Mouse (Mus musculus) fibroblast of lung, adult 2 months (primary cell): ENCODE measurements around the gene Zcchc14.

Source experiments
- DNase-seq: peaks from one replicate; pipeline ENCODE4 v3.0.0-alpha.2; 2011; ENCODE audit warnings: low read depth

Zcchc14 gene

DNA sequence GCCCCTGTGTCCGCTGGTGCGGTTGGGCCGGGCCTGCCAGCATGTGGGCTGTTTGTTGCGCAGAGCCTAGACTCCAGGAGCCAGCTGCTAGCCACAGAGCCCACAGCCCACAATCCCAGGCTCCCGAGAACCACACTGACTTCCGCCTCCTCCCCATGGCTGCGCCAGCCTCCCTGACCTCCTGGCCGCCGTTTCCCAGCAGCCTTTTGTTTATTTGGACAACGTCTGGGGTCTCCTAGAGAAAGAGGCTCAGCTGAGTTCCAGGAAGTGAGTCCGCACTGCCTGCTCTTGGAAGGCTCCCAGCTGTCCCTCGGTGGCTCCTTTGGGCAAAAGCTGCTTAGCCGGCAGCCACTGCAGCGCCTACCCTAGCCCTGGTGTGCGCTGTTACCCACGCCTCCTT, 12.6 kb upstream of the Zcchc14 start:
- peak; percentile 97 for DNase-seq

DNA sequence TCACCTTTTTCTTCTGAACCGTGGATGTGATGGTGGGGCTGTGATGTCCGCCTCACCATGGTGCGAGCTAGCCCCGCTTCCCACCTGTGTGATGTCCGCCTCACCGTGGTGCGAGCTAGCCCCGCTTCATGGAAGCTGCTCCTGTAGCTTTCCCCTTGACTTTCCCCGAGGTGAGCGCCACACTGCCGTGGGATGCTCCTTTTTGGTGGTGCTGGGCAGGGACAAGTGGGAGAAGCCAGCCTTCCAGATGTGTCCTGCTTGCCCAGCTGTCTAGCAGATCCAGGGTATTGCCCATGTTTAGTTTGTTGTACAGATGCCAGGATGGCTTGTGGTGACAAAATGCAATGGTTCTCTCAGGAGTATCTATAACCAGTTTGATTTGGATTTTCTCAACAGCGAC, 10.4 kb upstream of the Zcchc14 start:
- no peak for DNase-seq

DNA sequence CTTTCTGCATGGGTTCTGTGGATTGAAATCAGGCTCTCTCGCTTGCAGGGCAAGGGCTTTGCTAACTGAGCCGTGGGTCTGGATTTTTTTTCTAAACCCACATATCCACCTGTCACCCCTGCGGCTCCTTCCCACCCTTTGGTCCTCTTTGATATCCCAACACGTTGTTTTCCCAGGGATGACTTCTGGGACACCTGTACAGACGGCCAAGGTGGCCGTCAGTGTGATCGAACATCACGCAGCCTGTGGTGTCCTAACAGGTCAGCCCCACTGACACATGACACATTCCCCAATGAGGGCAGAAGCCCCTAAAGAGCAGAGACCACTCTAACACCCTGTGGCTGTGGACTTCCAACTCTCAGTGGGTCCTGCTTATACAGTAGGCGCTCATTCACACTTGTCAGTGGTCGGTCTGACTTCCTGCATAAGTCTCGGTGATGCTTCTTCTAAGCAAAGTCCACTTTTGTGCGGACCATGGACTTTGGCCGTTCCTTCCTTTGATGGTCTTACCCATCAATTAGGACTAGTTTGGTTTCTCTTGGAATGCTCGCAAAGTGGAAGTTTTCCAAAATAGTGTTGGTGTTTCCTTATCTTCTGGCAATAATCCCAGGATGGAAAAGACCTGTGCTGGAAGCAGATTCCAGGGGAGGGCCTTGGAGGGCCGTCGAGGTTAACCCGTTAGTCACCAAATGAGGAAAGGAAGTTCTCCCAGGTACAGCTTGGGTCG, 9.1 kb upstream of the Zcchc14 start:
- no peak for DNase-seq

DNA sequence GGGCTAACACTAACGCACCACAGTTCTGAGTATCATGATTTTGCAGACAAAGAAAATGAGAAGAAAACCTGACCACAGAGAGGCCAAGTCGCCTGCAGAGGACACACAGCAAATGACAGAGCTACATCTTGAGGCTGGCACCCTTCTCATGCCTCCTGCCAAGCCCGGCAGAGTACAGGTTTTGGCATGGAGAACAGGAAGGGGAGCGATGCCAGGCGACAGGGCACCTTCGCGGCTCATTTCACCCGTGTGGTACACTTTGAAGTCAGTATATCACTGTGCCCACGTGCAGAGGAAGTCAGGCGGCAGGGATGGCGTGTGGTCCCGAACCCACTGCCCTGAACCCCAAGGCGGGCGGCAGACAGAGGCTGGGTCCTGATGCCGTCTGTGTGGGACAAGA, 7.9 kb upstream of the Zcchc14 start:
- no peak for DNase-seq

DNA sequence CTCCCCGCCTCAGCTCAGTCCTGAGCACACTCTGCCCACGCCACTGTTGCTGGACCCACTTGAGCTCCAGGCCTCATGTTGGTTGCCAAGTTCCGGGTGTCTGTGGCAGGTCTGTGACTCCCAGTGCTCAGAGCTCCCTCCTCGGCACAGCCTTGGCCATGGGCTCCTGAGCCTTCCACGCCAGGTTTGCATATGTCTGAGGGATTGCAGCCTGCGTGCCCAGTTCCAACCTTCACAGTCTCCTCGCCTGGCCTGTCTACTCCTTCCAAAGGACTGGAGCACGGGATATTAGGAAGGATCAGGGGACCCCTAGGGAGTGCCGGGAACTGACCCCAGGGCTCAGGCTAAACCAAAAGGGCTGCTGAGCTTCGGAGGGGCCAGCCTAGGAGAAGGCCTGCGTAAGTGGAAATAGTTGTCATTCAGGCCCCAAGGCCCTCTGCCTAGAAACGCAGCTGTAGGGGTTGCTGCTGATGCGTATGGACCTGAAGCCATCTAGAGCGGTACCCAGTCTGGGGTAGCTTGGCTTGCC, 2.3 kb upstream of the Zcchc14 start:
- no peak for DNase-seq

DNA sequence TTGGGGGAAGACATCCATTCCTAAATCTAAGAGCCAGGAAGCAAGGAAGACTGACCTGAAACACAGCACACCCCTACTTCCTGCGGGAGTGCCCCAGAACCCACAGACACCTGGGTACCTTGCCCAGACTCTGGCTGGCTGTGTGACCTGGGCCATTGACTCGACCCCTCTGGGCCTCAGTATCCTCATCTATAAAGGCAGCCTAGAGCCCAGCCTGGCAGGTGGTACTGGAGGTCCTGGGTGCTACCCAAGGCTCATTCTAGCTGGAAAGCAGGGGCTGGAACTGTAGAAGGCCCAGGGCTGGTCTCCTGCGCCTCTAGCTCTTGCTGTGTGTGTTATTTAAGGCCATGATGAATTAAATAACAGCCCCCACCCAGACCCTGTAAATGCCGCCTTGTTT, 1.4 kb upstream of the Zcchc14 start:
- no peak for DNase-seq

DNA sequence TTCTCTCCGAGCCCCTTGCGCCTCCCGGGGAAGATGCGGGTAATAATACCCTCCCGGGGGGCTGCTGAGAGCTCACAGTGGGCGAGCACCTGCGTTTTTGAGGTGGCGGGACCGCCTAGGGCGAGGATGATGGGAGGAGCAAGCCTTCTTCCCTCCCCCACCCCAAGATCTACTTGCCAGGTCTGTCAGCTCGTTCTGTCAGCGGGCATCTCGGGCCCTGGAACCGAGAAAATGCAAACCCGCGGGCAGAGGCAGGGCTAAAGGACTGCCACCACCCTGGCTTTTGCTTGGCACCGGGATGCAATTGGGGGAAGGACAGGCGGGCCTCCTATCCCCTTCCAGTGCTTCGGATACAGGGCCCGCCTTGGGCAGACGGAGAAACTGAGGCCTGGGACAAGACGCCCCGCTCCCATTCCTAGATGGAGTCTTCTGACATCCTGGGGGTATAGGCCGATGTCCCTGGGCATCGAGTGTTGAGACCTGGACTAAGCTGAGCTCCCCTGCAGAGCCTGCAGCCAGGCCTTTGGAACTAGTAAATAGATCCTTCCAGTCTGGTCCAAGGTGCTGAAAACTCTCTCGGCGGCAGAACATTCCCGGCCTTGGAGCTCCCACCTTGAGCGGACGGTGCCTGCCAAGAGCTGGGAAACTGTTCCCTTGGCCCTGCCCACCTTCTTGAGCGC, 779 bp upstream of the Zcchc14 start:
- no peak for DNase-seq

DNA sequence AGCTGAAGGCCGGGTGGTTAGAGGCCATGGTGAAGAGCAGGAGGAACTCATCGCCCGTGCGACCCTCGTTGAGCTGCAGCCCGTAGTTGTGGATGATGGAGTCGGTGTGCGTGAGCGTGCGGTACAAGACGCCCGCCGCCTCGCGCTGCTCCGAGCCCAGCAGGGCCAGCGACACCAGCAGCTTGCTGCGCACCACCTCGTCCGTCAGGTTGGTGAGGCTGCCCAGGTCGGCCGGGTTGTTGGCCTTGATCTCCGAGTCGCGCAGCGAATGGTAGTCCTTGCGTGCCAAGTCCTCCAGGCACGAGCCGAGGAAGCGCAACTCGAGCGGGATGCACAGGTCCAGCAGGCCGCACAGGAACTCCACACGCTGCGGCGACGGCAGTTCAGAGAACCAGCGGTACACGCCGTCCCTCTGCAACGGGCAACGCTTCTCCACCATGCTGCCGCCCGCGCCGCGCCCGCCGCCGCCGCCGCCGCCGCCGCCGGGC, 783 bp downstream of the Zcchc14 start:
- DNase-seq, result no peak

DNA sequence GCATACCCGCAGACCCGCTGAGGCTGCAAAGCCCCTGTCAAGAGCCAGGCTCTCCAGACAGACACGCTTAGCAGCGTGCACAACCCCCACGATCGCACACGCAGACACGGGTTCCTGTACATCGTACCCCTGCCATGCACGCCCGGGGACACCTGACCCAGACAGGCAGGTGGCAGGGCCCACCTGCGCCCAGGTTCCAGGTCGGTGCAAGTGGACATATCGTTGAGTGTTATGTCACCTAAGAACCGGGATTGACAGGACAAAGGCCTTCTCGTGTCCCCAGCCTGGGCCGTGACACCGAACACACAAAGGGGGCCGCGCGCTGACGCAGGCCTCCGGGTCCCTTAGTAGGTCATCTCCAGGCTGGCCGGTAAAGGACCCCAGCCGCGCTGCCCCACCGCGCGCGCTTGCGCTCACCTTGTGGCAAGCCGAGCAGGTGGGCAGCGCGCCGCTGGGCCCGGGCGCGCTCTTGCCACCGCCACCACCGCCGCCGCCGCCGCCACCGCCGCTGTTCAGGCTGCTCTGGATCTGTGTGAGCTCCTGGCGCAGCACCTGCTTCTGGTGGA, 1.3 kb downstream of the Zcchc14 start:
- DNase-seq, result no peak

DNA sequence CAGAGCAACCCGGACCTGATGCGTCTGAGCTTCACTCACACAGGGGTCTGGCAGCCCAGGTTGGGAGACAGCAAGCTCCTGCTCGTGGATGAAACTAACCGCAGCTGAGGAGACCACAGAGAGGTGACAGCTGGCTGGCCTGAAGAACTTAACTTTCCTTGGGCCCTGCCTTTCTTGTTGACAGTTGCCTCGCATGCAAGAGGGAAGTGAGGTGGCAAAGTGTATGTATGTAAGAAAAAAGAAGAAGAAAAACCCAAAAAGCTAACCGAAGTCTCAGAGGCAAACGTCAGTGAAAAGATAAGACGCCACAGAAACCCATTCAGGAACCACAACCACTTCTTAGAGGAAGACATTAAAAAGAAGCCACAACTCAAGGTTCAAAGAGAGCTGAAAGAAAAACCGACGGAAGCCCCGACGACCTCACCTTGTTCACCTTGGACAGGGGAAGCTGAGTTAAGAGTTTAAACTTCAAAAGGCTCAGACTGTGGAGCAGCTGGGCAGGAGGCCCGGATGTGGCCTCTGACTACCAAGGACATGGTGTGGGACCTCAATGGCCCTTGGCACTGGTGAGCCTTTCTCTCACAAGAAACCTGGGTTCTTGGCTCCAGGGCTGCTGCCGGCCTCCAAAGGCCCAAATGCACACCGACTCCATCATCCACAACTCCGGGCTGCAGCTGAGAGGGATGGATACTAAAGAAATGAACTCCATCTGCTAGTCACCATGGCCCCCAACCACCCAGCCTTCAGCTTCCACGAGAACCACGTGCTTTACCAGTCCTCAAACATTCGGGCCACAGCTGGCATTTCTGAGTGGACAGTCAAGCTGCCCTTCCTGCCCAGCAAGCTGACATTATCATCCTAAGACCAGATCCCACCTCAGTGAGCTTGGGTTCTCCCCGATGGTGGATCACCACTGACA, 2.1 kb downstream of the Zcchc14 start:
- no peak for DNase-seq

DNA sequence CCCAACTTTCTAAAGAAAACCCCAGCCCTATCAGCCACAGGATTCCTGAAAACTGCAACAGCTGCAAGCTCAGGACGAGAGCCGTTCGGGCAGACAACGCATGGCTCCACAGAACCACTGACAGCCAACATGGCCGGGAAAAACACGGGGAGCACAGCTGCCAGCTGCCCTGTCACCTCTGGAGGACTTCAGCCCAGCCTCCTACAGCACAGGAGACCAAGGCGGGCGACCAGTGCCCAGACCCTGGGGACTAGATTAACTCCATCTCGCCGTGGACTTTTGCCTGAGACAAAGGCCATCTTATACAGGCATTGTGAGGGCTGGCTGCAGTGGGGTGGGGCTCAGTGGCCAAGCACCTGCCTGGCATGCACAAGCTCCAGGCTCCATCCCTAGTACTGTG, 2.8 kb downstream of the Zcchc14 start:
- no peak for DNase-seq

DNA sequence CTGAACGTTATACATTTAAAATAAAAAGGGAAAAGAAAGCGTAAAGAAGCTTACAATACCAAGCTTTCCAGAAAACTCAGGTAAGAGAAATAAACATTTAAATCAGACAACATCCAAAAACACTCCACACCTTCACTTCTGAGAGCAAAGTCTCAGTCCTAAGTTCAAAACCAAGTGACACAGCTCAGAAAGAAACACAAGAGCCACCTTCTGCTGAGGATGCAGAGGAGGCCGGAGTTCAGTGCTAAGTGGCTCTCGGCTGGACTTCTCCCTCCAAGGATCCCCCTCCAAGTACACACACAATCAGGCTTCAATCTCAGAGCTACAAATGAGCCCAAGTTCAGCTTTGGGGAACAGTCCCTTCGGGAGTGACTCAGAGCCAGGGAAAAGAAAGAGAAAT, 3.3 kb downstream of the Zcchc14 start:
- no peak for DNase-seq

DNA sequence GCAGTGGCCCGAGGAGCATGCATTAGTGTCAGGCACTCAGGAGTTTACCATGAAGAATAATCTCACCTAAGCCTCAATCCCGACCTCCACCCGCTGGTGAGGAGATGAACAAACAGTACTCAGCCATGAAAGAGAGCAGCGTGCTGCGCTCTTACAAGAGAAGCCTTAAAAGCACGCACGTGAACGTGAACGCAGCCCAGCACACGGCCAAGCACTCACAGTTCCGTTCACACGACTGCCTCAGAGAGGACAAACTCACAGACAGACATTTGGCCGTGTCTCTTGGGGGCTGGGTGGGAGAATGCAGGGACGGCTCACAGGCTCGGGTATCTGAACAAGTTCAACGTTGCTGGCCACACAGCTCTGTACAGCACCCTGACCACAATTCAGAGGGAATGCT, 4.2 kb downstream of the Zcchc14 start:
- DNase-seq, result no peak

DNA sequence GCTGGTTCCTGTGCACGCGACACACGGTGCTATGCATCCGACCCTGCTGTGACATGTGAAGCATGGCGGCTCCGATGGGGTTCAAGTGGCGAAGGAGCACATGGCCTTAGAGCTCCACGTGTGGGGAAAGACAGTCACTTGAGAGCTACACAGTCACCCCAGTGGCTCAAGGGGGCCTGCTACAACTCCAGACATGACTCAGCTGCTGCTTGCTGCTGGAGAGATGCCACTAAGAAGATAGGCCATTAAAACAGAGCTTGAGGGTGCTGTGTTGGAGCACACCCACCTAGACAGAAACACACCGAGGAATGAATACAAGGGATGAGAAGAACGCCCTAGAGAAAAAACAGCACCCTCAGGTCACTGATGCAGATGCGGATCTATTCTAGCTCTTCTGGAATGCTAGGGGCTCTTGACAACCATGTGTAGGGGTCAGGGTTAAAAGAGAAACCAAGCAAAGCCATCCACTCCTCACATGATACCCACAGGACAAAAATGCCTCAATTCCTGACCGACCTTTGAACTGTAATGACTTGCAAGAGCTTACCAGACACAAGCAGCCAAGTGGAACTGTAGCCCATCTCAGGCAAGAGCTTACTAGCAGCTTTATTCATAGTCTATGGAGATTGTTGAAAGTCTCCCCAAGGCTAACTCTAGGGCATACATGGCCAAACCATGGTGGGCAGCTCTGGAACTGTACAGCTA, 5.0 kb downstream of the Zcchc14 start:
- no peak for DNase-seq

DNA sequence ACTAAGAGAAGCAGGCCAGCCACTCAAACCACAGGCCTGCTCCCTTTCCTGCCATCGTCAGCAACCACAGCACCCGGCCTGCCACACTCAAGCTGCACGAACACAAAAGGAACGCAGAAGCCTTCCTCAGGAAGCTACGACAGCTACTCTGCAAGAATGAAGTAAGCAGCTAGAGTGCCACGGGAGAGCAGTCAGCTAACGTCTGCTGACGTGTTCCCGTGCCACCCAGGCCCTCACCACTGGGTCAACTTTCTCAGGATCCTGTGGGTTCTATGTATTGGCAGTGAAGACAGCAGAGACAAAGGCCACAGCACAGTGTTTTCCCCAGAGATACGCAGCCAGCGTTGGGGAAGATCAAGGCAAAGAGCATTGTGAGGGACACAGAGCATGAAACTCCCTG, 9.3 kb downstream of the Zcchc14 start:
- no peak for DNase-seq

DNA sequence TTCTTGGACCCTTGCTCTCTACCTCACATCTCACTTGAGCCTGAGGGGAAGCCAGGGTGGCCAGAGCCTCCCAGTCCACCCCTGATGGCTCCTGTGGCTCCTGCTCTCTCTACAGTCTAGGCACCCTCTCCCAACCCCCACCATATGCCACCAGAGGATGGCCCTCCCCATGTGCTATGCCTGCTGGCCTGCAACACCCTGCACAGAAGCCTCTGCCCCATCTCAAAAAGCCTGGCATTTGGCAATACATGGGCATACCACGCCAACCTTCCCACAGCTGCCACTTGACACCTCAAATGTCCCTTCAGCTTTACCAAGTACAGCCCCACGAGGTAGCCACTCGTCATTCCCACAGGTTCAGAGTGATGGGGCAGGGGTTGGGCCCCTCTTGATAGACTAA, 9.9 kb downstream of the Zcchc14 start:
- DNase-seq, result no peak

DNA sequence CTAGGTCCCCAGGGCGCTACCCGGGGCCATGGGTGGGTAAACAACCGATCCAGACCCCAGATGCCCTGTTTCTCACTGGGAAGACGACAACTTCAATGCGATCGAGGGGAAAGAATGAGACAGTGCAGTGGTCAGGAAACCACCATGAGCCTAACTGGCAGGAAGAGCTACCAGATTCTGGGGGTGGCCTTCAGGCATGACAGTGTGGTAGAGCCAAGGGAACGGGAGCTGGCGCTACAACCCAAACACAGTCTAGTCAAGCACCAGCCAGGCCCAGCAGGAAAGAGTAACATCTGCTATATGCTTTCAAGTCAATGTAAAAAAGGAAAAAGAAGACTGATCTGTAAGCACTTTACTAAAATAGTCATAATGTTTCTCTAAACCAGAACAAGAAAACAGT, 16.5 kb downstream of the Zcchc14 start:
- no peak for DNase-seq

DNA sequence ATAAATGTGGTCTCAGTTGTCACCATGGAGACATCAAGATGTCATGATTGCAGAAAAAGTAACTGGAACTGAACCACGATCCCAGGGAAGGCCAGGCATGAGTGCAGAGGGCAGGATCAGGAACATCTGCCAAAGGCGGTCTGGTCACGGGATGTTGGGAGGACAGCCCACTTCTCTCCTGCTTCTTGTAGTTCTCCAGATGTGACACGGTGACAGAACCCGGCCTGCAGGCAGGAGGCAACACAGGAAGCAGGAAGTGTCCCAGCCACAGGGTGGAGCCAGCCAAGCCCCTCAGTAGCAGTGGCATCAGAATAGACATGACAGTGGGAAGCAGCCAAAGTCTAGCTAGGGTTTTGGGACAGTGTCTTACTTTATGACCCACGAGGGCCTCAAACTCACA, 17.2 kb downstream of the Zcchc14 start:
- DNase-seq, result no peak

DNA sequence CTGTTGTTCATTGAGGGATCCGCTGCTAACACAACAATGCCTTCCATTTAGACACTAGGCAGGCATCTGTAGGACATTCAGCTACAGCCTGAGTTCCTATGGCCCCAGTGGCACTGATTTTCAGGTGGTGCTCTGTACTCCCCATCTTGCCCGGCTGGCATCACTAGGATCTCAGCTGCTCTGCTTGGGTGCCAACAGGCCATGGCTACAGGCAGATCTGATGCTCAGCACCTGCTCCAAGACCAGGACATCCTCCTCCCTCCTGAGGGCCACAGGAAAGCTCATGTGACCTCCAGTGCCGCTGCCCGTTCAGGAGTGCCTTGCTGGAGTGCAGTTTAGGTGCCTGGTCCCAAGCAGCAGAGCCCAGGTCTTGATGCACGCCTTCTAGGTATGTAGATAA, 20.3 kb downstream of the Zcchc14 start:
- no peak for DNase-seq

DNA sequence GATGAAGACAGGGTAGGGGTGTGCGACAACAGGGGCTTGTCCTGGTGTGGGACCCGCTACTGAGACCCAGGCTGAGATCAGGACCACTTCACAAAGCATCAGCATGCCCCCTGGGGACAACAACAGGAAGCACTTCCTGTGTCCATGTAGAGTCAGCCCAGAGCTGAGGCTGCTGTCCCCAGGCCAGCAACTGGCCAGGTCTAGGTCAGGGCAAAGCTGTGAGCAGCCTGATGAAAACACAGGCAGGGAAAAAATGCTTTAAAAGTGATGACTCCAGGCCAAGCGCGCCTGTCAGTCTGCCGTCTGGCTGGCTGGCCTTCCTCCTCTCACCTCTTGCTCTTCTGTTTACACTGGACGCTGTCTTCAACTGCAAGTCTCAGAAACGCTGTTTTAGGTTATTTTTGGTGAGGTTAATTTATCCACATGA, 21.0 kb downstream of the Zcchc14 start:
- peak; percentile 97 for DNase-seq

DNA sequence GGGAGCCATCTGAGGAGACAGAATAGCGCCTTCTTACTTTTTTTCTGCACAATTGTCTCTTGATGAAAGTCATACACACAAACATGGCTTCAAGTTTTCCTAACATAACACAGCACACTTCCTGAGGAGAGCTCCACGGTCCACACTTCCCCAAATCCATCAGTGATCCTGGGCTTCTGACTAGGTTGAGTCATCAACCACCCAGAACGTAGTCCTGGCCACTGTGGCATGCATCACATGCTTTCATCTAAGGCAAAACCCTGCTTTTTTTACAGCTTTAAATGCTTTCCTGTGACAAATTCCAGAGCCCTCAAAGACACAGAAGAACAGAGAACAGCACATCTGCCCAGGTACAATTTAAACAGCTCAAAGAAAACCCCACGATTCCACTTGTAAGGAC, 24.0 kb downstream of the Zcchc14 start:
- no peak for DNase-seq

DNA sequence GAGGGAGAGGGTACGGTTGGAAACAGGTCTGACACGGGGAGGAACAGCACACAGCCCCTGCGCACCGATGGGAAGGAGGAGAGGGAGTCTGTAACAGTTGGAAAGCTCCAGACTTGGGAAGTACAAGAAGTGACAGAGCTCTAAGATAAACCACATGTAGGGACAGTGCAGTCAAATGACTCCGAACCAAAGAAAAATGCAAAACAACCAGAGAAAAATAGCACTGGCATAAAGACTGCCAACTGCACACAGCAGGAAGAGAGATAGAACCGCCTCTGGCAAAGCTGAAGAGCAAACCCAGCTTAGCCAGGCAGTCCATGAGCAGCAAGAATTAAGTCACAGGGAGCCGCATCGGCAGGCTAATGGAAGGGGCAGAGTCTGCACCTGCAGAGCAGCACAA, 29.7 kb downstream of the Zcchc14 start:
- no peak for DNase-seq
